8 mouse cellular contexts compared by ENCODE assay signal in genomic region chr2:160806091-160806521, GRCm38 (mm10).
A peak's percentile ranks its signal among the peaks of the same experiment; 100 is the strongest.
DNase-seq lines count a peak whose midpoint lies in the region; ATAC-seq and TF ChIP-seq lines count a peak whose summit lies in the region.

No protein-coding gene starts in this region.

- peak; percentile 43 to 52 for DNase-seq in cerebellum, adult 2 months
- DNase-seq in cerebellum, postnatal 4 days (ENCODE audit: low spot score in 2 of 2), result no peak
- peak; percentile 21 for DNase-seq in right cerebral cortex, postnatal 14 days
- DNase-seq in right cerebral cortex, adult 2 months (ENCODE audit: low spot score in 2 of 2), result no peak
- peak; percentile 64 for DNase-seq in kidney, postnatal 0 days (ENCODE audit: low spot score)
- peak; percentile 34 for DNase-seq in right cerebral cortex, postnatal 4 days
- DNase-seq in embryo, embryonic 11 days, result no peak

- H3K36me3 ChIP-seq in kidney, postnatal 0 days (ENCODE audit: insufficient read depth, low read length), result no peaks in the 10 kb centered on the region
- H3K36me3 ChIP-seq in liver, embryonic 12.5 days, result no peaks in the 10 kb centered on the region

- no peaks in the 10 kb centered on the region for H3K9me3 ChIP-seq in kidney, postnatal 0 days (replicated peaks; ENCODE audit: low read length)
- H3K9me3 ChIP-seq in liver, embryonic 12.5 days (replicated peaks), result no peaks in the 10 kb centered on the region

- 0 out of 2 replicates have a peak, but pooled peaks have one; percentile 25 for ATAC-seq in kidney, postnatal 0 days (replicated peaks; ENCODE audit: low FRiP score, low read depth)
- ATAC-seq in liver, embryonic 12.5 days, result no peak

- no peak for TF ChIP-seq CTCF in cerebellum, adult 2 months (IDR thresholded peaks at IDR 0.05; ENCODE audit: borderline replicate concordance, insufficient read depth, low read depth, low read length)
- TF ChIP-seq CTCF in kidney, postnatal 0 days (IDR thresholded peaks at IDR 0.05; ENCODE audit: low read depth), result no peak

- H3K4me3 ChIP-seq in cerebellum, adult 2 months (replicated peaks; ENCODE audit: insufficient read depth, low read depth, low read length), result no peak overlapping the region
- no peak overlapping the region for H3K4me3 ChIP-seq in kidney, postnatal 0 days (replicated peaks; ENCODE audit: low read depth, low read length)
- H3K4me3 ChIP-seq in liver, embryonic 12.5 days, result no peak overlapping the region

- H3K27ac ChIP-seq in cerebellum, adult 2 months (ENCODE audit: insufficient read depth, low read length), result no peak overlapping the region; the same call in 1 of the 2 replicates
- H3K27ac ChIP-seq in kidney, postnatal 0 days, result peak overlapping the region; percentile 87
- H3K27ac ChIP-seq in liver, embryonic 12.5 days, result no peak overlapping the region

- WGBS in cerebellum, adult 2 months, result 40% methylated on average over 3 of the region's 3 CpGs
- 18% methylated on average over 3 of the region's 3 CpGs for WGBS in kidney, postnatal 0 days
- 50% methylated on average over 3 of the region's 3 CpGs for WGBS in liver, embryonic 12.5 days (ENCODE audit: insufficient replicate concordance)

- no peaks in the 10 kb centered on the region for H3K27me3 ChIP-seq in cerebellum, adult 2 months (ENCODE audit: control insufficient read depth, insufficient read depth, low read length)
- no peaks in the 10 kb centered on the region for H3K27me3 ChIP-seq in kidney, postnatal 0 days (ENCODE audit: insufficient read depth, low read length)
- H3K27me3 ChIP-seq in liver, embryonic 12.5 days (replicated peaks), result no peaks in the 10 kb centered on the region

- TF ChIP-seq POLR2A in cerebellum, adult 2 months (IDR thresholded peaks at IDR 0.05; ENCODE audit: borderline replicate concordance, insufficient read depth, low read length), result no peak

- no peak overlapping the region for H3K9ac ChIP-seq in kidney, postnatal 0 days (ENCODE audit: low read depth, low read length)
- no peak overlapping the region for H3K9ac ChIP-seq in liver, embryonic 12.5 days

- H3K4me2 ChIP-seq in kidney, postnatal 0 days (ENCODE audit: low read length), result no peak overlapping the region
- no peak overlapping the region for H3K4me2 ChIP-seq in liver, embryonic 12.5 days

- peaks cover 17% of the 10 kb centered on the region for H3K4me1 ChIP-seq in cerebellum, adult 2 months (ENCODE audit: control insufficient read depth, insufficient read depth, low read length)
- H3K4me1 ChIP-seq in kidney, postnatal 0 days (replicated peaks; ENCODE audit: insufficient read depth, low read length), result peaks cover 23% of the 10 kb centered on the region; the same call in 1 of the 2 replicates
- no peaks in the 10 kb centered on the region for H3K4me1 ChIP-seq in liver, embryonic 12.5 days

Comparison
In these comparisons a context has a peak if more than half of its experiments do, and no peak if none do; other contexts are left out.
1. DNase-seq: peak in cerebellum, adult 2 months (2 of 2), right cerebral cortex, postnatal 14 days (single experiment), kidney, postnatal 0 days (single experiment) and right cerebral cortex, postnatal 4 days (single experiment); none in cerebellum, postnatal 4 days (0 of 2), right cerebral cortex, adult 2 months (0 of 2) and embryo, embryonic 11 days (single experiment).